Mouse (Mus musculus): ENCODE measurements around the gene Jak1. TPM values are rescaled to one million over a fixed set of nuclear protein-coding genes. Genes with fewer than 3 reads are reported as not detected.
A peak's percentile ranks its signal among the peaks of the same experiment; 100 is the strongest.
"Not testable (repeated sequence)": the region's sequence is repeated elsewhere in the genome, so short reads cannot be mapped to it uniquely, and the experiment has no call there.

The Jak1 gene
- polyA plus RNA-seq, 1 experiment from 2014 or later, result 69.1 TPM

DNA sequence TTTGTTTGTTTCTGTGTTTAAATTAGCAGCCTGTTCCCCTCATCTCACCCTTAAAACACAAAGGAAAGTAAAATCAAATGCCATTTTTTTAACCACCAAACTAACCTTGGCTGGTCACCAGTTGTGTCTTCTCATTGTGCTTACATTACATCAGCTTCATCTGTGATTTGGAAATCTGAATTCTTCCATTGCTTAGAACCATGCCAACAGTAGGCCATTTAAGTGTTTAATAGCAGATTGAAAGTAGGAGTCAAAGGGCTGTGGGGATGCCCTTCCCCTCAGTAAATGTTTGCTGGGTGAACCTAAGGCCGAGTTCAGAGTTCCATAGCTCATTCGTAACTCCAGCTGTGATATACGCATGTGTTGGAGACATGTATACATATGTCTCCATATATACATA, 10.8 kb upstream of the Jak1 start:
- ATAC-seq (ENCODE audit: insufficient number of reproducible peaks, low FRiP score), result no peak
- no peak overlapping the region for H3K27ac ChIP-seq (ENCODE audit: poor library complexity, severe bottlenecking)
- H3K4me3 ChIP-seq, result no peak overlapping the region
- H3K27me3 ChIP-seq (replicated peaks), result no peaks in the 10 kb centered on the region
- no peaks in the 10 kb centered on the region for H3K36me3 ChIP-seq
- H3K4me1 ChIP-seq (replicated peaks), result no peaks in the 10 kb centered on the region
- H3K4me2 ChIP-seq, result no peak overlapping the region
- H3K9ac ChIP-seq, result no peak overlapping the region
- no peaks in the 10 kb centered on the region for H3K9me3 ChIP-seq (replicated peaks)
- 89% methylated on average over 3 of the region's 3 CpGs for WGBS

DNA sequence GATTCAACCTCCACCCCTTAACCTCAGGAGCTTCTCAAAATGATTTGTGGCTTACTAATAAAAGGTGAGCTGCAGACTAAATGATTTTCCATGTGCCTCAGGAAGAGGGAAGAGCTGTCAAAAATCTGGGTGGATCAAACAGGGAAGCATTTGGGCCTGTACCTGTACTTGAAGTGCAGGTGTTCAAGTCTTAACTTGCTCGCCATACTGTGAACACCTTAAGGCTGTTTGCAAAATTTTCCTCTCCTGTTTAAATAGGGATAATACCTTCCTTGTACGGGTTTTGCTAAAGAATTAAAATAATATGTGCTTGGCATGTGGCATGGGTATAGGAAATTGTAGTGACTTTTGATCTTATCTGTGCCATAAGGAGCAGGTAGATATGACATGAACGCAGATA, 5.7 kb upstream of the Jak1 start:
- no peak for ATAC-seq (ENCODE audit: insufficient number of reproducible peaks, low FRiP score)
- H3K4me2 ChIP-seq, result no peak overlapping the region
- no peak overlapping the region for H3K4me3 ChIP-seq
- no peaks in the 10 kb centered on the region for H3K27me3 ChIP-seq (replicated peaks)
- WGBS, result 82% methylated on average over 3 of the region's 3 CpGs
- H3K36me3 ChIP-seq, result no peaks in the 10 kb centered on the region
- no peak overlapping the region for H3K9ac ChIP-seq
- no peak overlapping the region for H3K27ac ChIP-seq (ENCODE audit: poor library complexity, severe bottlenecking)
- no peaks in the 10 kb centered on the region for H3K4me1 ChIP-seq (replicated peaks)
- no peaks in the 10 kb centered on the region for H3K9me3 ChIP-seq (replicated peaks)

DNA sequence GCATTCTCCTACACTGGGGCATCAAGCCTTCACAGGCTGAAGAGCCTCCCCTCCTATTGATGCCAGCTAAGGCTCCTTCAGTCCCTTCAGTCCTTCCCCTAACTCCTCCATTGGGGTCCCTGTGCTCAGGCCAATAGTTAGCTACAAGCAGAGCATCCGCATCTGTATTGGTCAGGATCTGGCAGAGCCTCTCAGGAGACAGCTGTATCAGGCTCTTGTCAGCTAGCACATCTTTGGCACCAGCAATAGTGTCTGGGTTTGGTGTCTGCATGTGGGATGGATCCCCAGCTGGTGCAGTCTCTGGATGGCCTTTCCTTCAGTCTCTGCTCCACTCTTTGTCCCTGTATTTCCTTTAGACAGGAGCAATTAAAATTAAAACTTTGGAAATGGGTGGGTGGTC, 3.4 kb upstream of the Jak1 start:
- H3K4me3 ChIP-seq; H3K27me3 ChIP-seq (replicated peaks); H3K27ac ChIP-seq (ENCODE audit: poor library complexity, severe bottlenecking); H3K4me2 ChIP-seq; ATAC-seq (ENCODE audit: insufficient number of reproducible peaks, low FRiP score); H3K9ac ChIP-seq; H3K36me3 ChIP-seq; H3K9me3 ChIP-seq (replicated peaks); H3K4me1 ChIP-seq (replicated peaks): not testable (repeated sequence)
- WGBS, result 63% methylated on average over 1 of the region's 1 CpGs

DNA sequence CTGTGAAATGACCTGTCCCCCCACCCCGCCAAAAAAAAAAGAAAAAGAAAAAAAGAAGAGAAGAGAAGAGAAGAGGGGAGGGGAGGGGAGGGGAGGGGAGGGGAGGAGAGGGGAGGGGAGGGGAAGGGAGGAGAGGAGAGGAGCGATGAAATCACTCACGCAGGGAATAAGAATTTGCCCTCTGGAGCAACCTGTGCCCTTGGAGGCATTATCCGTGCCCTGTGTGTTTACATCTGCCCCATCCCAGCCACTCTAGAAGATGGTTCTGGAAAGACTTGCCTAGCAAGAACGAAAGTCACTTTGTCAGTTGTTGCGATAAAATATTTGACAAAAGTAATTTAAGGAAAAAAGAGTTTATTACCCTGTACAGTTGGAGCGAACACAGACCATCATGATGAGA, 441 bp upstream of the Jak1 start:
- ATAC-seq (ENCODE audit: insufficient number of reproducible peaks, low FRiP score), result no peak
- Histone ChIP-seq H3K27ac (ENCODE audit: poor library complexity, severe bottlenecking) (peak overlapping the region; percentile 82), H3K36me3 (no peaks in the 10 kb centered on the region), H3K9ac (no peak overlapping the region), H3K4me3 (peak overlapping the region; percentile 72), H3K4me1 (replicated peaks) (peaks cover 11% of the 10 kb centered on the region), H3K4me2 (peak overlapping the region; percentile 81), H3K27me3 (replicated peaks) (no peaks in the 10 kb centered on the region), H3K9me3 (replicated peaks) (no peaks in the 10 kb centered on the region)
- WGBS, result 24% methylated on average over 7 of the region's 7 CpGs

DNA sequence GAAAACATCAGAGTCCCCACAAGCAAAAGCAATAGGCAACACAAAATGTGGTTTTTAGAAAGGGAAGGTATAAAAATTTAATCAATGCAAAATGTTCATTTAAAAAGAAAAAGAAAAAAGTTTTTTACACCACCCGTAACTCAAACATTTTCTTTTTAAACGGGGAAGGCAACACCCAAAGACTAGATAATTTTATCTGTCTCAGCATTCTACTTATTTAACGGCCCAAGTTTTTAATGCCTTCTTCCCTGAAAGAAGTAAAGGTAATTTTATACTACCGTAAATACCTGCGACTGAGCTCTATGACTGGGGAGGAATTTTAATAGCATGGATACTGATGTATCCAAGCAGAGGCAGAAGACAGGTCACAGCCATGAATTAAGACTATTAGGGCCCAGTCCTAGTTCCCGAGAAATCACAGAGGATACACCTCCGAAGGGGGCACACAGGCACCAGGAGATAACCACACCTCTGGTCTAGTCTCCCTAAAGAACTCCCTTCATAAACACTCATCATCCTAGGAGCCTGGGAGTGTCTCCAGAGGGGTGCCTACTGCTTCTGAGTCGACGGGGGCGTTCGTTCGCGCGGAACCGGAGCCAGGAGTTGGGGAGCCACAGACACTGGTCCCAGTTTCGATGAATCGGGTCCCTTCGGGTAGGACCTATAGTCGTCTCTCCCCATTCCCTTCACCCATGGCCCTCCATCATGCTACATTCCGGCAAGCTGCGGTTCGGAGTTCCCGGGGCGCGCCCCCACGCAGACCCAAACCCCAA, 928 bp downstream of the Jak1 start:
- Histone ChIP-seq H3K36me3 (no peaks in the 10 kb centered on the region), H3K27me3 (replicated peaks) (no peaks in the 10 kb centered on the region), H3K9ac (peak overlapping the region; percentile 91), H3K27ac (ENCODE audit: poor library complexity, severe bottlenecking) (peak overlapping the region; percentile 82), H3K4me3 (peak overlapping the region; percentile 72), H3K9me3 (replicated peaks) (no peaks in the 10 kb centered on the region), H3K4me2 (peak overlapping the region; percentile 81), H3K4me1 (replicated peaks) (peaks cover 12% of the 10 kb centered on the region)
- ATAC-seq (ENCODE audit: insufficient number of reproducible peaks, low FRiP score), result 0 out of 2 replicates have a peak, but pooled peaks have one; percentile 23
- WGBS, result 6% methylated on average over 26 of the region's 26 CpGs

DNA sequence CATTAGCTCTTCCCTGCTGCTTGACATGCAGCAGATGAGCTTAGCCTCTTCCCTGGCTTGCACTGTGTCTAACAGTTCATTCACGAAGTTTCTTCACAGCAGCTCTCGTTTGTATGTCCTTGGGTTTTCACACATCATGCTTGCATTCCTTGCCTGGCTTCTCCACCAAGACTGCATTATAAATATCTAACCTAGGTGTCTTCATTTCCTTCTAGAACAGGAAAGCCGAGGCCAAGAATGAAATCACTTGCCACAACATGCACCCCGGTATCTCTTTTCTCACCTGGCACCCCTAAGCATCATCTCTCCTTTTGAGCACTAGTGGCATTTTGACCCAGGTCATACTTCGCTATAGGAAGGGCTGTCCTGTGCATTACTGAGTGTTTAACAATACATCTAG, 3.5 kb downstream of the Jak1 start:
- no peak overlapping the region for H3K27ac ChIP-seq (ENCODE audit: poor library complexity, severe bottlenecking)
- 83% methylated on average over 5 of the region's 5 CpGs for WGBS
- no peaks in the 10 kb centered on the region for H3K27me3 ChIP-seq (replicated peaks)
- no peaks in the 10 kb centered on the region for H3K36me3 ChIP-seq
- no peak overlapping the region for H3K9ac ChIP-seq
- ATAC-seq (ENCODE audit: insufficient number of reproducible peaks, low FRiP score), result no peak
- H3K9me3 ChIP-seq (replicated peaks), result no peaks in the 10 kb centered on the region
- no peak overlapping the region for H3K4me2 ChIP-seq
- H3K4me3 ChIP-seq, result no peak overlapping the region
- H3K4me1 ChIP-seq (replicated peaks), result peaks cover 22% of the 10 kb centered on the region

DNA sequence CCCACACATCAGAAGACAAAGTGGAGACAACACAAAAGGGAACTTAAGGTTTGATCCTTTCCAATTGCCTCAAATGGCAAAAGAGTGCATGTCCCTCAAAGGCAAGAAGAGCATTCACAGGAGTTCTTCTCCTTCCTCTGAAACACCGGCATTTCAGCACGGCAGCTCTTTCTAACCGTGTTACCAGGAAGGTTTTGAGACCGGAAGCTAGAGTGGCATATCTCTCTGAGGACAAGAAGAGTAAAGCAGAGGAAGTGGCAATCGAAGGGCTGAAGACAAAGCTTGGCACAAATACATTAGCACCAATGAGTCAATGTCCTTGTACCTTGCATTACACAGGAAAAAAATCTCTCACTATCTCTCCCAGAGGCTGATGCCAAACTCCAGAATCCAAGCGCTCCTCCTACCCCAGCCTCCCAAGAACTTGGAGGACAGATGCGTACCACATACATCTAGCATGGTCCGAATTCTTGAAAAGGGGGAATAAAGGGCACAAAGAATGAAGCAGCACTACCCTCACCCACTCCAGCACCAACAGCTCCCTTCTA, 4.3 kb downstream of the Jak1 start:
- H3K4me3 ChIP-seq, result no peak overlapping the region
- no peak overlapping the region for H3K4me2 ChIP-seq
- H3K9me3 ChIP-seq (replicated peaks), result no peaks in the 10 kb centered on the region
- ATAC-seq (ENCODE audit: insufficient number of reproducible peaks, low FRiP score), result no peak
- H3K27me3 ChIP-seq (replicated peaks), result no peaks in the 10 kb centered on the region
- WGBS, result 61% methylated on average over 8 of the region's 8 CpGs
- no peak overlapping the region for H3K9ac ChIP-seq
- H3K36me3 ChIP-seq, result no peaks in the 10 kb centered on the region
- H3K27ac ChIP-seq (ENCODE audit: poor library complexity, severe bottlenecking), result no peak overlapping the region
- H3K4me1 ChIP-seq (replicated peaks), result peaks cover 25% of the 10 kb centered on the region

DNA sequence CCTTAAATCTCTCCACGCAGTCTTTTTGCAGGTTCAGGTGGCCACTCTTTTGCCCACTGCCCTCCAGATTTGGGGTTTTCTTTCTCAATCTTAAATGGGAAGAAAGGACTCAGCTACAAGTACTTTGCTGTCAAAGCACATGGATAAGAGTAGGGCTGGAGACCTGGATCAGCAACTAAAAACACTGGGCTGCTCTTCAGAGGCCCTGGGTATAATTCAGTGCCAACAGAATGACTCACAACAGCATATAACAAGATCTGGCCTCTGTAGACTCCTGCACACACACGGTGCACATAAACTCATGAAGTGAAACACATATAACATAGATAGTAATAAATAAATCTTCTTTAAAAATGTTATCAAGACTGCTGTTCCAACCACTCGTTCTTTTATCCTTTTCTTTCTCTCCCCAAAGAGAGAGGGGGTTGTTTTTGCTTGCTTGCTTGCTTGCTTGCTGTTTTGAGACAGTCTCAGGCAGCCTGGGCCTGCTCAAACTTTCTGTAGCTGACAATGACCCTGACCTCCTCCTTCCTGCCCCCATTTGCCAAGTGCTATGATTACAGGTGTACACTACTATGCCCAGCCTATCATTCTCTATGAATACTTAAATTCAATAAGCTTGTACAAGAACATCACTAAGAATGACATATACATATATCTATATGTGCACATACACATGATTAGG, 8.4 kb downstream of the Jak1 start:
- Histone ChIP-seq H3K27ac (ENCODE audit: poor library complexity, severe bottlenecking) (no peak overlapping the region), H3K4me2 (no peak overlapping the region), H3K9ac (no peak overlapping the region), H3K9me3 (replicated peaks) (no peaks in the 10 kb centered on the region), H3K36me3 (no peaks in the 10 kb centered on the region), H3K27me3 (replicated peaks) (no peaks in the 10 kb centered on the region), H3K4me1 (replicated peaks) (peaks cover 54% of the 10 kb centered on the region), H3K4me3 (no peak overlapping the region)
- no peak for ATAC-seq (ENCODE audit: insufficient number of reproducible peaks, low FRiP score)
- WGBS, result 66% methylated on average over 3 of the region's 3 CpGs

DNA sequence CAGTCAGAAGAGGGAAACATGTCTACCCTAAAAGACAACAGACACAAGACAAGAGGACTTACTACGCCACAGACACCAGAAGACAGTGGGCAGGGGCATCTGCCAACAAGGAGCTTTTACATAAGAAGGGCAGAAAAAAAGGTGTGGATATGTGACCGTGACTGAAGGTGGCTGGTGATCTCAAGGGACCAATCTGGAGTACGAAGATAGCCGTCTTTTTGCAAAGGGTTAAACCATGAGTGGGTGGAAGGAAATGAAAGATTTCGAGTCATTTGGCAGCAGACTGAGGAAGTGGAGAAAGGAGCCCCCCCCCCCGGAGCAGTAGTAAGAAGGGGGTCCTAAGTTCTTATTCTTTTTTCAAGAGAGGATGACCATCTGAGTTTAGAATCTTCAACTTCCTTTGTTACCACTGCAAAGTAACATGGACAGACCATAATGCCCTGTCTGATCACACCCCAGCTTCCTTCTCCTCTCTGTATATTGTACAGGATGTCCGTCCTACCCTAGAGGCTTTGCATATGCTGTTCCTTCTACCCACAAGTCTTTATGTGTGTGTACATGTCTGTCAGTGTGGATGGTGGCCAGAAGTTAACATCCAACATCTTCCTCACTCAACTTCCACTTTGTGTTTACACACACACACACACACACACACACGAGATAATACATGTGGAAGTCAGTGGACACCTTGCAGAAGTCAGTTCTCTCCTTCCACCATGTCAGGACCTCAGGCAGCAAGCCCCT, 10.3 kb downstream of the Jak1 start:
- Histone ChIP-seq H3K4me3 (no peak overlapping the region), H3K4me1 (replicated peaks) (peaks cover 49% of the 10 kb centered on the region), H3K27ac (ENCODE audit: poor library complexity, severe bottlenecking) (peak overlapping the region; percentile 20; the same call in 1 of the 2 replicates), H3K27me3 (replicated peaks) (no peaks in the 10 kb centered on the region), H3K36me3 (no peaks in the 10 kb centered on the region), H3K9ac (no peak overlapping the region), H3K9me3 (replicated peaks) (no peaks in the 10 kb centered on the region), H3K4me2 (no peak overlapping the region)
- WGBS, result 69% methylated on average over 8 of the region's 8 CpGs
- no peak for ATAC-seq (ENCODE audit: insufficient number of reproducible peaks, low FRiP score)

DNA sequence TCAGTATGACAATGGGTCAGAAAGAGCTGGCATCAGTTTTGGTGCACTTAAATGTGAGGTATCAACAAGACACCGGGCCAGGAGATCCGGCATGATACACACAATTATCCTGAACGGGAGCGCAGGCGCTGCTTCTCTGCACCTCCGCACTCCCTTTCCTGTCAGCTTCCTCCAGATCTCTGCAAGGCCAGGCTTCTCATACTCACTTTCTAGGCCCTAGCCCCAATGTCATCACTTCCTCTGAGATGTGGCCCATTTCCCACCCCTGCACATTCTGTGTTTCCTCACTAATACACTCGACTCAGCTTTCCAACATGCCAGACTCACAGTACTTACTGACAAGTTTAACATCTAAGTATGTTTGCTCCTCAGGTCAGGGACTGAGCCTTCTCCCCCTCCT, 11.1 kb downstream of the Jak1 start:
- Histone ChIP-seq H3K27ac (ENCODE audit: poor library complexity, severe bottlenecking) (peak overlapping the region; percentile 20; the same call in 1 of the 2 replicates), H3K9me3 (replicated peaks) (no peaks in the 10 kb centered on the region), H3K9ac (no peak overlapping the region), H3K4me3 (no peak overlapping the region), H3K27me3 (replicated peaks) (no peaks in the 10 kb centered on the region), H3K36me3 (no peaks in the 10 kb centered on the region), H3K4me1 (replicated peaks) (peaks cover 48% of the 10 kb centered on the region), H3K4me2 (no peak overlapping the region)
- WGBS, result 48% methylated on average over 7 of the region's 7 CpGs
- ATAC-seq (ENCODE audit: insufficient number of reproducible peaks, low FRiP score), result no peak

Data from heart, embryonic 12.5 days (tissue).